Mouse (Mus musculus) urinary bladder, postnatal 14 days (tissue): ENCODE measurements at regions not wholly inside any gene's neighbourhood (a gene's known extent, or its start where the extent isn't known, plus 50 kb on each side); places are given as distances from the start of the nearest gene placed in this dataset.
"Not testable (repeated sequence)": the region's sequence is repeated elsewhere in the genome, so short reads cannot be mapped to it uniquely, and the experiment has no call there.

ENCODE experiments used
- DNase-seq: peaks from one replicate; pipeline ENCODE4 v3.0.0; 2021; ENCODE audit warnings: low spot score

- DNase-seq = no peak
These were observed 697.8 kb upstream of the Got2 start for GRCm38 (mm10) chr8:96586129-96586528.

DNA sequence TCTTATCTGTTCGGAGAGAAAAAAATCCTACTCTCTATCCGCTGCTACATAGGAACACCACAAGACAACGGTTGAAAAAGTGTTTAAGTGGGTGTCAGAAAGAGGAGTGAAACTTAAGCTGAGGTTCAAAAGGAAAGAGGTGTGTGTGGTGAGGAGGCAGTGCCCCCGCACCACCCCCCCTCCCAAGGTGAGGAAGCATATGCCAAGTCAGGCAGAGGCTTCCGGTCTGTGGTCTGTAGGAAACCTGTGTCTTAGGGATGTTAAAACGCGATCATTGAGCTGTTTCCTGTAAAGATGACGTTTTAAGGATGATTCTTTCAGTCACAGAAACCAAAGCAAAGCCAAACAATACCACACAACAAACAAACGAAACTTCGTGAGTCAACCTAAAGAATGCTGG lies 664.2 kb upstream of the Got2 start:
- no peak for DNase-seq

GRCm38 (mm10) chr8:96550408-96550807 lies 662.1 kb upstream of the Got2 start:
- no peak for DNase-seq

DNA sequence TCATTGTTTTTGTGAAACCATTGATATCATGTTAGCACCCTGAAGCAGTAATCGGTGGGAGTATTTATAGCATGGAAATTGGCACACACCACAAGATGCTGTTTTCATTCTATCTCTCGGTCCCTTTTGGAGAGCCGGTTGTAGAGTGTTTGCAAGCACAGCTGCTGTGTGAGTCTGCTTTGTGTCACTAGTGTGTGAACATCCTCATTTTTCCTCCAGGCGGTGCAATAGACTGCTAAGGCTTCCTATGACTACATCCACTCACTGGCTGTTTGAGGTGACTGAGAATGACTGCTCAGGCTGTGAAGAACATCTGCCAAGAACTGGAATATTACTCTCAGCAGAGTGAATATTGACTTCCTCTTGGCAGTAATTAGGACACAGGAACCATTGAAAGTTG lies 660.3 kb upstream of the Got2 start:
- DNase-seq = no peak

DNA sequence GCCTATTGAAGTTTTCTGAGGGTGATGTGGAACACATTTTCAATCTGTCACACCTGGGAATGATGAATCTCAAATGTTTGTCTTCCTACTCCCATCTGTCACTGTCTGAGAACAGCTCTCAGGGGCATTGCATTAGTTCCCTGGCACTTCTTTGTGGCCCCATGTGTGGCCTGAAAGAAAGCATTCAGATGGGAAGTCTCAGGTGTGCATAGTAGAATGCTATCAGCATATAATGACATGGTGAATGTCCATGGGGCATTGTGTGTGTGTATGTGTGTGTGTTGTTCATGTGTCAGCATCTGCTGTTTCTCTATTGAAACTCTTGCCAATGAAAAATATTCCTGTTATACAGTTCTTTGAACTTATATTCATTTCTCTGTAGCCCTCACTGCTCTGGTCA lies 659.8 kb upstream of the Got2 start:
- no peak for DNase-seq

DNA sequence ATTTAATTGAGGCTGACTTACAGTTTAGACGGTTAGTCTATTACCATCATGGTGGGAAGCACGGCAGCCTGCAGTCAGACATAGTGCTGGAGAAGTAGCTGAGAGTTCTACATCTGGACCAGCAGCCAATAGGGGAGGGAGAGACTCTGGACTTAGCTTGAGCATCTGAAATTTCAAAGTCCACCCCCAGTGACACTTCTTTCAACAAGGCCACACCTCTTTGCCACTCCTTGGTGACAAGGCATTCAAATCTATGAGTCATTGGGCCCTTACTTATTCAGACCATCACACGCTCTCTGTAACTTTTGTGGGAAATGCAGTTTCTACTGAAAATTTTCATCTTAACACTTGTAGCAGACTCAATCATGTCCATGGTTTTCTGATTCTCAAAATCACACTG lies 653.9 kb upstream of the Got2 start:
- no peak for DNase-seq

GRCm38 (mm10) chr8:96498854-96499253 lies 610.5 kb upstream of the Got2 start:
- no peak for DNase-seq

- DNase-seq = no peak
These were observed 607.1 kb upstream of the Got2 start for GRCm38 (mm10) chr8:96495406-96495805.

GRCm38 (mm10) chr8:96489804-96490203 lies 601.5 kb upstream of the Got2 start:
- no peak for DNase-seq

GRCm38 (mm10) chr8:96488741-96489453 lies 600.5 kb upstream of the Got2 start:
- DNase-seq = no peak

DNA sequence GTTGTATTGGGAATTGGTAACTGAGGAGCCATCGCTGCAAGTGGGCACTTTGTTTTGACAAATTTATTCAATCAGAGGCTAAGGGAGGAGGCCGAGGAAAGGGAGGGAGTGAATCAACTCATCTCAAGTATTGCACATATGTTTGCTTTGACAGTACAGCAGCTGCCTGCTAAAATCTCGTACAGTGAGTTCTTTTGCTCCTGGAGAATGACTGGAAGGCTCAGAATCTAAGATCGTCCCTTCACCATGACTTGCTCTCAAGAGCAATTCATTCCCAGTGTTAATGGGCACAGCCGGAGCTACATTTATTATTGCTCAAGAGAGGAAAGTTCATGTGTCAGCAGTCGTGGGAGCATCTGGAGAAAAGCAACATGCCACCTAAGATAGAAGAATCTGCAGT lies 567.6 kb upstream of the Got2 start:
- no peak for DNase-seq

DNA sequence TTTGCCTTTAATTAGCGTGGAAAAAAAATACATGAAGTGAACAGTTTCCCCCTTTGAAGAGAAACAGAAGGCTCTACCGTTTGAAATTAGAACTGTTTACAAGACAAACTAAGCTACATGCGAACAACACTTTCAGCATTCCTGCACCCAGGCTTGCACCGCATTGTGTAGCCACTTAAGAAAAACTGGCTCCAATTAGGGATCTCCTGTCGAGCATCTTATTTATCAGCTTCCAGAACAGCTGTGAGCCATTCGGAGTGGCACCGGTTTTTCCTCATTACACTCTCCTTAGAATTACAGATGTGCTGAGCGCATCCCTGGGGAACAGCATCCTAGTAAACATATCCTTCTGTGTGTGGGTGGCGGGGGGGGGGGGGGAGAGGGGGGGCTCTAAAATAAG lies 567.0 kb upstream of the Got2 start:
- DNase-seq = no peak

DNA sequence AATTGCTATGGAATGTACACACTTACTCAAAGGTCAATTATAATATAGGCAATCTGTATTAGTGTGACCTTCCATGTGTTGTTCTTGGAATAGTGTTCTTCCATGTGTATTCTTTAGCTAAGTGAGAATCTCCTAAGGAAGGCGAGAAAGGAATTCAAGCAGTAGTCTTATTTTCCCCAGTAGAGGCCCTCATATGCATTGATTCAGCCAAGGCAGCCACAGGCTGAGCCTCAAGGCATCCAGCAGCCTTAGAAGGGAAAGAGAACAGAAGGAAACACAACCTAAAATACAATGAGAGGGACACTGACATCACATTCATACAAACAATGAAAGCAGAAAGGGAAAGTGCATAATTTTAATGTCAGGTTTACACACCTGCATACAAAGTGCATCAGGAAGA lies 541.4 kb upstream of the Got2 start:
- DNase-seq = no peak

DNA sequence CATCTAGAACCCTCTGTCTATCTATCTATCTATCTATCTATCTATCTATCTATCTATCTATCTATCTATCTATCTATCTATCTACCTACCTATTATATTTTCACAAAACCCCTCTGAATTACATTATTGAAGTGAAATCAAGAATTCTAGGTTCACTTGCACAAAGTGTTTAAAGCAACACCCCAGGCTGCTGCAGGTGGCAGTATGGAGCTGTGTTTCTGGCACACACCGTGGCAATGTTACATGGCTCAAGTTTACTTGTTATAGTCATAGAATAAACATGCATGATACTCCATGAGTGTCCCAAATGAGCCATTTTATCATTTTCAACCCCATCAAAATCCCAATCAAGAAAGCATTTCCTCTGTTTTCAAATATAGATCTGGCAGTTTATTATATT lies 538.6 kb upstream of the Got2 start:
- DNase-seq = no peak

DNA sequence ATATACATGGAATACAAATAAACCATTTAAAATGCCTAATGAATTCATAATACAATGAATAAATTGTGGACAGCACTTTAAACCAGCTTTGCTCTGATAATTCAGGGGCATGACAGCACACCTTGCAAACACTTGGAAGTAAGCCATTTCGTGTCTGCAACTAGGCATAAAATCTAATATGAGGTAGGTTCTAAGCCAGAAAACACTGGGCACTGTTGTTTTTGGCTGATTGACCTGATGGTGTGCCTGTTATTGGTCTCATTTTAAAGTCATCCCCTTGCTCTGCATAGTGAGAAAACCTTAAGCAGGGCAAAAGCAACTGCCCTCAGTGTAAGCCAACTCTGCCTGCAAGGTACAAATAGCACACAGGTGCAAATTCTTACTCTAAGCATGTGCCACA lies 521.3 kb upstream of the Got2 start:
- DNase-seq = no peak

GRCm38 (mm10) chr8:96404549-96405145 lies 516.3 kb upstream of the Got2 start:
- DNase-seq = no peak

- DNase-seq = no peak
These were observed 515.3 kb upstream of the Got2 start for GRCm38 (mm10) chr8:96403669-96404068.

GRCm38 (mm10) chr8:96399381-96399780 lies 511.0 kb upstream of the Got2 start:
- DNase-seq = not testable (repeated sequence)

GRCm38 (mm10) chr8:96393024-96393423 lies 504.7 kb upstream of the Got2 start:
- DNase-seq = no peak

DNA sequence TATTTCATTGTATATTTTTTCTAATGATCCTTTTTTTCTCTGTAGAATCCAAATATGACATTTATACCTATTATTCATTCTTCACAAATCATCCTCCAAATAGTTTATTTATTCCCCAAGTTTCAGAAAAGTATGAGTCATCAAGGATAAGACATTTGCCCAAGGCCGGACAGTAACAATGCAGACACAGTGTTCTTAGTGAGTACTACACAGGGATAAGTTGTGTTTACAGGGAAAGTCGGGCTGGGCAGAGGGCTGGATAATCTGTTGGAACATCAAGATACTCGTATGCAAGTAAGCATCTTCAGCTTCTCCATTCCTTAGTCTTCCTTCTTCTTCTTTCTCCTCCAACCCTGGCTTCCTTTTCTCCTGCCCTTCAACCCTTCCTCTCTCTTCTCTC lies 500.9 kb upstream of the Got2 start:
- DNase-seq = no peak

DNA sequence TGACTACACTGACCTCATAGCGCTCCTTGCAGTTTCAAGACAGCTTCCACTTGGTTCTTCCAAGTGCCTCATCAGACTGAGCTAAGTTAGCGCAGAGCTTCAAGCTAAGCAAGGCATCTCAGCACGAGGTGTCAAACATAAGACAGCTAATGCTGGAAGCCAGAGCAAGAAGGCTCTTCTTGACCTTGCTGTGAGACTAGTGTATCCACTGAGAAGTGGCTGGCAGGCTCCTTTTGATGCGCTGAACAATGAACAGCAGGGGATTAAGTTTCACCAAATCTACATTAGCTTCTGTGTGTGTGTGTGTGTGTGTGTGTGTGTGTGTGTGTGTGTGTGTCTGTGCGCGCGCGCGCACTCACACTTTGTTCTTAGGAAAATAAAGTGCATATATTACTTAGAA lies 482.2 kb upstream of the Got2 start:
- no peak for DNase-seq

GRCm38 (mm10) chr8:96362853-96363445 lies 474.6 kb upstream of the Got2 start:
- DNase-seq = no peak

- no peak for DNase-seq
These were observed 462.3 kb upstream of the Got2 start for GRCm38 (mm10) chr8:96350531-96351069.
